9 mouse cellular contexts compared by ENCODE assay signal in the genomic region with DNA sequence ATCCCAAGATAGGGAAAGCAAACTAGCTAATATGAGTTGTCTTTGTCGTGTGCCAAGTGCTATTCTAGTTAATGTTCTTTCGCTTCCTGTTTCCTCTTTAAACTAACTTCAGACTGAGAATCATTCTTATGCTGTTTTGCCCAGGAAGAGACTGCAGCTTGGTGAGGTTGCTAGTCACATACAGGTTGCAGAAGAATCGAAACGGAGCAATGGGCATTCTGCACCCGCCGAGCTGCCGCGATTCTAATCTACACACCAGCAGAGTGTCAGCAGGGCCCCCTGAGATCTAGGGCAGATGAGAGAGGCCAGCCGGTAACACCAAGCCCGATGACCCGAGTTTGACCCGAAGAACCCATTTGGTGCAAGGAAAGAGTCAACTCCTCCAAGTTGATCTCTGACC. TPM values are rescaled to one million over a fixed set of nuclear protein-coding genes. Genes with fewer than 3 reads are reported as not detected.
DNase-seq lines count a peak whose midpoint lies in the region; ATAC-seq and TF ChIP-seq lines count a peak whose summit lies in the region.
"Had no signal": no experiment of that assay in that cellular context is flagged by ENCODE, and none has a peak within 500 bp of the region (broad histone marks: within the 10 kb centered on the region; RNA-seq: fewer than 3 reads in every experiment).

No protein-coding gene starts in this region.

- no peaks in the 10 kb centered on the region for H3K9me3 ChIP-seq in lung, embryonic 15.5 days
- H3K9me3 ChIP-seq in limb, embryonic 14.5 days (ENCODE audit: control insufficient read depth, low read length), result no peaks in the 10 kb centered on the region

- H3K4me2 ChIP-seq in lung, embryonic 15.5 days, result peak overlapping the region; percentile 46
- H3K4me2 ChIP-seq in limb, embryonic 14.5 days (replicated peaks; ENCODE audit: low read depth, low read length, severe bottlenecking), result 0 out of 2 replicates have a peak overlapping the region, but pooled peaks have one; percentile 1

- no peaks in the 10 kb centered on the region for H3K27me3 ChIP-seq in lung, embryonic 15.5 days
- no peaks in the 10 kb centered on the region for H3K27me3 ChIP-seq in limb, embryonic 14.5 days (ENCODE audit: control insufficient read depth, insufficient read depth, low read length)

- no peaks in the 10 kb centered on the region for H3K36me3 ChIP-seq in lung, embryonic 15.5 days
- H3K36me3 ChIP-seq in limb, embryonic 14.5 days (ENCODE audit: control insufficient read depth, insufficient read depth, low read length), result no peaks in the 10 kb centered on the region

- no peak for DNase-seq in lung, postnatal 10 days
- peak; percentile 73 for DNase-seq in embryo, embryonic 9.5 days (ENCODE audit: extremely low spot score)
- no peak for DNase-seq in limb, embryonic 14.5 days (ENCODE audit: low spot score)
- peak; percentile 60 for DNase-seq in retina, postnatal 1 day
- DNase-seq in T-cell, adult 2 months (ENCODE audit: low spot score), result no peak
- DNase-seq in cerebellum, adult 9-11 months, result no peak
- DNase-seq in urinary bladder, postnatal 36 days (ENCODE audit: low spot score in 2 of 2), result no peak

- H3K9ac ChIP-seq in lung, embryonic 15.5 days, result no peak overlapping the region
- no peak overlapping the region for H3K9ac ChIP-seq in limb, embryonic 14.5 days (ENCODE audit: low read depth, low read length, severe bottlenecking)

- no peak for TF ChIP-seq POLR2A in limb, embryonic 14.5 days (IDR thresholded peaks at IDR 0.05; ENCODE audit: borderline replicate concordance, extremely low read depth, insufficient read depth, insufficient read length)

- H3K4me3 ChIP-seq in lung, embryonic 15.5 days, result 0 out of 2 replicates have a peak overlapping the region, but pooled peaks have one; percentile 10
- H3K4me3 ChIP-seq in limb, embryonic 14.5 days (replicated peaks; ENCODE audit: low read length), result no peak overlapping the region
- H3K4me3 ChIP-seq: erythroblast, embryonic 14.5 days had no signal

- ATAC-seq in lung, embryonic 15.5 days (ENCODE audit: borderline replicate concordance, extremely low read depth, low FRiP score, low TSS enrichment), result no peak
- ATAC-seq in limb, embryonic 14.5 days (ENCODE audit: low FRiP score, low read depth), result no peak

- H3K27ac ChIP-seq in lung, embryonic 15.5 days, result no peak overlapping the region
- H3K27ac ChIP-seq in limb, embryonic 14.5 days (replicated peaks; ENCODE audit: low read depth, low read length), result no peak overlapping the region

- 6% methylated on average over 12 of the region's 12 CpGs for WGBS in lung, embryonic 15.5 days
- 10% methylated on average over 12 of the region's 12 CpGs for WGBS in limb, embryonic 14.5 days

- peaks cover 13% of the 10 kb centered on the region for H3K4me1 ChIP-seq in lung, embryonic 15.5 days
- H3K4me1 ChIP-seq in limb, embryonic 14.5 days (ENCODE audit: control insufficient read depth, insufficient read depth, low read length), result peaks cover 16% of the 10 kb centered on the region

RNA-seq across cellular contexts. Expression of gene Arg1, which starts 0.8 kb away (rescaled TPM):
- 1.7 and 2.3 TPM in 2 replicates for polyA plus RNA-seq in lung, embryonic 15.5 days (2015; fragmentation: Nextera tagmentation; extraction: Ambion mirVana)
- 1.2 and 2.4 TPM in 2 replicates for polyA plus RNA-seq in limb, embryonic 14.5 days (2012; rRNA removed)
- polyA plus RNA-seq in limb, embryonic 14.5 days (2014; fragmentation: Nextera tagmentation; extraction: Ambion mirVana), result 5.8 and 7.8 TPM in 2 replicates
- polyA plus RNA-seq: erythroblast, embryonic 14.5 days had no signal

RNA-seq across cellular contexts. Expression of gene Med23, which starts 58.3 kb away (rescaled TPM):
- 21.0 and 21.9 TPM in 2 replicates for polyA plus RNA-seq in lung, embryonic 15.5 days (2015; fragmentation: Nextera tagmentation; extraction: Ambion mirVana)
- 40.7 and 47.7 TPM in 2 replicates for polyA plus RNA-seq in limb, embryonic 14.5 days (2012; rRNA removed)
- 23.6 and 25.7 TPM in 2 replicates for polyA plus RNA-seq in limb, embryonic 14.5 days (2014; fragmentation: Nextera tagmentation; extraction: Ambion mirVana)

Comparison
In these comparisons a context has a peak if more than half of its experiments do, and no peak if none do; other contexts are left out.
1. DNase-seq: peak in embryo, embryonic 9.5 days (single experiment) and retina, postnatal 1 day (single experiment); none in lung, postnatal 10 days (single experiment), limb, embryonic 14.5 days (single experiment), T-cell, adult 2 months (single experiment), cerebellum, adult 9-11 months (single experiment) and urinary bladder, postnatal 36 days (0 of 2).